Mouse (Mus musculus) lung, adult 2 months (tissue): ENCODE data around the gene Hs3st2.

Experiments
- CTCF ChIP-seq: fragments of 200-500 bp; IDR thresholded peaks from 2 replicates; pipeline ENCODE4 v1.5.1; 2011; ENCODE audit warnings: mild to moderate bottlenecking, low read length, control low read depth; ENCODE audit not compliant: insufficient read depth
- POLR2A ChIP-seq: fragments of 200-500 bp; IDR thresholded peaks from 2 replicates; pipeline ENCODE4 v1.6.1; 2011; ENCODE audit warnings: low read depth, mild to moderate bottlenecking, control low read depth, low read length, borderline replicate concordance; ENCODE audit errors: extremely low read depth

DNA sequence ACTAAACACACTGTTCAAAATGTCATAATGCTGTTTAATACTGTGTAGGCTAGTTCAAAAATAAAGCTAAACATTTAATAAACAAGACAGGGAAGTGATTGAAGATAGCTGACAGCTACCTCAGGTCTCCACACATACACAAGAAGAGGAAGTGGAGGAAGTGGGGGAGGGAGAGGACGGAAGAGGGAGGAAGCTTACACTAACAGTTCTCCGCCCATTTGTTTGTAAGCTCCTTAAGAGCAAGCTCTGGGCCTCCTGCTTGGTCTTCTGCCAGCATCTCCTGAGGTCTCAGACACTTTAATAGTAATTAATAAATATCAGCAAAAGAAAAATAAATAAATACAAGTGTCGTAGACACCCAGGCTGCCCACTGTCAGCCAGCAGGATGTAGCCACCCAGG is 77.8 kb downstream of the Hs3st2 start:
- TF ChIP-seq CTCF (no peak), POLR2A (no peak)
